Mouse (Mus musculus) heart, adult 2 months (tissue): ENCODE measurements around the gene Map2k4. TPM values are rescaled to one million over a fixed set of nuclear protein-coding genes. Genes with fewer than 3 reads are reported as not detected.

Experiments
- DNase-seq, 2 experiments: peaks; one replicate each; pipeline ENCODE4 v3.0.0; 2021
- H3K27ac ChIP-seq: fragments of 200-600 bp; 2 replicates; pipeline ENCODE4 v1.8.1; 2022
- H3K27me3 ChIP-seq: fragments of 200-500 bp; 2 replicates; pipeline ENCODE4 v1.6.1; 2012; ENCODE audit warnings: mild to moderate bottlenecking, low read length, inconsistent platforms, mixed read lengths; ENCODE audit not compliant: control insufficient read depth, insufficient read depth
- H3K36me3 ChIP-seq: fragments of 200-500 bp; 2 replicates; pipeline ENCODE4 v1.6.1; 2012; ENCODE audit warnings: low read length, inconsistent platforms; ENCODE audit not compliant: control insufficient read depth, insufficient read depth
- H3K4me1 ChIP-seq: fragments of 200-500 bp; 2 replicates; pipeline ENCODE4 v1.6.1; 2011; ENCODE audit warnings: low read length; ENCODE audit not compliant: control insufficient read depth, insufficient read depth
- H3K4me3 ChIP-seq: fragments of 200-600 bp; 2 replicates; pipeline ENCODE4 v1.8.1; 2022
- H3K79me2 ChIP-seq: fragments of 200-500 bp; replicated peaks from 2 replicates; pipeline ENCODE4 v1.6.1; 2012; ENCODE audit warnings: mild to moderate bottlenecking, inconsistent platforms, low read length, moderate library complexity, mixed read lengths; ENCODE audit not compliant: control insufficient read depth, insufficient read depth
- H3K9ac ChIP-seq: fragments of 200-500 bp; 2 replicates; pipeline ENCODE4 v1.6.1; 2012; ENCODE audit warnings: low read depth, mild to moderate bottlenecking, control low read depth, inconsistent platforms, low read length, mixed read lengths
- CTCF ChIP-seq: fragments of 200-600 bp; IDR thresholded peaks from 2 replicates; pipeline ENCODE4 v1.8.1; 2022; ENCODE audit warnings: antibody characterized with exemption, mild to moderate bottlenecking, moderate library complexity
- EP300 ChIP-seq: fragments of 200-500 bp; IDR thresholded peaks from 2 replicates; pipeline ENCODE4 v1.6.1; 2011; ENCODE audit warnings: low read depth, low read length, control low read depth; ENCODE audit not compliant: insufficient read depth
- POLR2A ChIP-seq: fragments of 200-500 bp; IDR thresholded peaks from 2 replicates; pipeline ENCODE4 v1.6.1; 2011; ENCODE audit warnings: mild to moderate bottlenecking, low read depth, low read length, control low read depth; ENCODE audit not compliant: insufficient read depth
- whole genome bisulfite sequencing: fragments of 180-500 bp; shearing (Covaris S2); methylation state at CpG from one replicate; pipeline ENCODE4 v1.1.7; 2018; 5-methylcytosine and 5-hydroxymethylcytosine counted together
- intact Hi-C: fragments of 180-260 bp; cut with DNase I; formaldehyde crosslinking; loops from one replicate; pipeline ENCODE4 v1.15.1; 2025
- polyA plus RNA-seq: library from polyadenylated mRNA; depleted of rRNA; stranded (reverse); fragments of >200 nt; gene quantifications from 2 replicates; pipeline ENCODE4 v1.2.3, GENCODE M21; 2012
- total RNA-seq, 2 experiments: library from RNA; stranded (reverse); gene quantifications; 2 replicates each; pipeline ENCODE4 v1.2.3; 2021

Gene Map2k4
- total and polyA plus RNA-seq, 3 experiments, result 21.9 to 45.8 (median 42.1) TPM

- no peak for DNase-seq
- WGBS, result 94% methylated on average over 1 of the region's 1 CpGs
Measured at GRCm38 (mm10) chr11:65795896-65796295, 7.8 kb upstream of the Map2k4 start.

GRCm38 (mm10) chr11:65794428-65795219, 6.5 kb upstream of the Map2k4 start:
- no peak overlapping the region for H3K27ac ChIP-seq
- H3K79me2 ChIP-seq, result no peaks in the 10 kb centered on the region
- no peaks in the 10 kb centered on the region for H3K27me3 ChIP-seq
- H3K9ac ChIP-seq, result no peak overlapping the region
- no peaks in the 10 kb centered on the region for H3K4me1 ChIP-seq
- no peak overlapping the region for H3K4me3 ChIP-seq
- intact Hi-C loops, result no loop called here
- DNase-seq, result no peak
- no peaks in the 10 kb centered on the region for H3K36me3 ChIP-seq
- 30% methylated on average over 10 of the region's 10 CpGs for WGBS
- TF ChIP-seq POLR2A, result no peak
- TF ChIP-seq EP300, result no peak
- TF ChIP-seq CTCF, result no peak

More at GRCm38 (mm10) chr11:65795896-65796295, 7.8 kb upstream of the Map2k4 start:
- Histone ChIP-seq H3K4me1 (no peaks in the 10 kb centered on the region), H3K4me3 (no peak overlapping the region), H3K9ac (no peak overlapping the region), H3K79me2 (no peaks in the 10 kb centered on the region), H3K27ac (no peak overlapping the region), H3K27me3 (no peaks in the 10 kb centered on the region), H3K36me3 (no peaks in the 10 kb centered on the region)
- intact Hi-C loops, result no loop called here
- no peak for TF ChIP-seq POLR2A
- no peak for TF ChIP-seq EP300
- TF ChIP-seq CTCF, result no peak

GRCm38 (mm10) chr11:65787421-65788151, 511 bp downstream of the Map2k4 start:
- no peak for DNase-seq
- Histone ChIP-seq H3K27me3 (no peaks in the 10 kb centered on the region), H3K79me2 (peaks cover 11% of the 10 kb centered on the region), H3K4me3 (peak overlapping the region; percentile 91), H3K36me3 (peaks cover 8% of the 10 kb centered on the region), H3K9ac (peak overlapping the region; percentile 98), H3K4me1 (no peaks in the 10 kb centered on the region; the same call in none of the 2 replicates), H3K27ac (peak overlapping the region; percentile 92)
- intact Hi-C loops, result loop anchor here (1.0 to 5.0 kb wide), 3 partner anchors 20 to 60 kb away; partner anchors contain the start of gene Zkscan6
- 1% methylated on average over 71 of the region's 71 CpGs for WGBS
- TF ChIP-seq EP300, result no peak
- no peak for TF ChIP-seq CTCF

DNA sequence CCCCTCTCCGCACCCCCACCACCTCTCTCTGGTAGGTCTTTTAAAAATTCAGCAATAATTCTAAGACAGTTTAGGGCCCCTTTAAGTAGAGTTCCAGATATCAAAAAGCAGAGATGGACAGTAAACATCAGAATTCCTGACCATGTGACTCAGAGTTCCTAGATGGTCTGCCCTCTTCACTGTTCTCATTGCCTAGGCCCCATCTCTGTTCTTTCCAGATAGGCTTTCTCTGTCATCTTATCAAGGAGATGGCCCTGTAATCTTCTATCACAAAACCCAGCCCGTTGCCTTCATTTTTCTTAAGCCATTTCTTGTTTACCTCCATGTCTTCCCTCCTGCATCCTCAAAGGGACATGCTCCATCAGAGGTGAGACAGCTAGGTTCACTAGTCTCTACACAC, 1.9 kb downstream of the Map2k4 start:
- H3K36me3 ChIP-seq, result peaks cover 8% of the 10 kb centered on the region
- no peak overlapping the region for H3K9ac ChIP-seq
- no peak overlapping the region for H3K4me3 ChIP-seq
- peaks cover 2% of the 10 kb centered on the region for H3K4me1 ChIP-seq
- intact Hi-C loops, result loop anchor here (5.0 kb wide), 2 partner anchors 44 to 59 kb away; no protein-coding TSS in a partner anchor
- TF ChIP-seq EP300 (no peak), CTCF (no peak), POLR2A (no peak)
- no peaks in the 10 kb centered on the region for H3K27me3 ChIP-seq
- WGBS, result 78% methylated on average over 2 of the region's 2 CpGs
- no peak overlapping the region for H3K27ac ChIP-seq
- DNase-seq, result no peak
- peaks cover 13% of the 10 kb centered on the region for H3K79me2 ChIP-seq

DNA sequence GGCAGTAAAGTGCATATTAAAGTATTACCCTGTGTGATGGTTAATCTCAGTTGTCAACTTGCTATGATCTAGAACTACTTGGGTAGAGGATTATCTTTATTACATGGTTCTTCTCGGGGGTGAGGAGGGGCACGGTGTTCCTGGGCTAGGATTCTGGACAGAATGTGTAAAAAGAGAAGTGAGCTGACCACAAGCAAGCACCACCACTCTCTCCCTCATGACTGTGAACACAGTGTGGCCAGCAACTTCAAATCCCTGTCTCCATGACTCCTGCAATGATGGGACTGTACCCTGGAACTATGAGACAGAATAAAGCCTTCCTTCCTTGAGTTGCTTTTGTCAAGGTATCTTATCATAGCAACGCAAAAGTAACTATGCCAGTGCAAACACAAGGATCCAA, 6.5 kb downstream of the Map2k4 start:
- TF ChIP-seq POLR2A (no peak), CTCF (no peak), EP300 (no peak)
- H3K36me3 ChIP-seq, result peaks cover 26% of the 10 kb centered on the region
- peaks cover 10% of the 10 kb centered on the region for H3K79me2 ChIP-seq
- H3K4me1 ChIP-seq, result peaks cover 10% of the 10 kb centered on the region
- no peak overlapping the region for H3K4me3 ChIP-seq
- no peak for DNase-seq
- 61% methylated on average over 3 of the region's 3 CpGs for WGBS
- H3K27me3 ChIP-seq, result no peaks in the 10 kb centered on the region
- intact Hi-C loops, result no loop called here
- no peak overlapping the region for H3K27ac ChIP-seq
- H3K9ac ChIP-seq, result no peak overlapping the region

GRCm38 (mm10) chr11:65779578-65779977, 8.5 kb downstream of the Map2k4 start:
- Histone ChIP-seq H3K4me3 (no peak overlapping the region), H3K36me3 (peaks cover 26% of the 10 kb centered on the region), H3K27ac (no peak overlapping the region), H3K9ac (no peak overlapping the region), H3K27me3 (no peaks in the 10 kb centered on the region), H3K4me1 (peaks cover 10% of the 10 kb centered on the region), H3K79me2 (peaks cover 6% of the 10 kb centered on the region; the same call in 1 of the 2 replicates)
- no peak for DNase-seq
- 97% methylated on average over 1 of the region's 1 CpGs for WGBS
- intact Hi-C loops, result no loop called here
- TF ChIP-seq CTCF (no peak), EP300 (no peak), POLR2A (no peak)
